Mouse (Mus musculus): ENCODE measurements at regions not wholly inside any gene's neighbourhood (a gene's known extent, or its start where the extent isn't known, plus 50 kb on each side); places are given as distances from the start of the nearest gene placed in this dataset.

- H3K4me1 ChIP-seq: peaks cover 4% of the 10 kb centered on the region; the same call in 1 of the 2 replicates
- H3K36me3 ChIP-seq: no peaks in the 10 kb centered on the region
- no peak overlapping the region for H3K9ac ChIP-seq
- H3K9me3 ChIP-seq (replicated peaks): no peaks in the 10 kb centered on the region
- no peak overlapping the region for H3K4me3 ChIP-seq (replicated peaks)
- no peak overlapping the region for H3K4me2 ChIP-seq
- no peaks in the 10 kb centered on the region for H3K27me3 ChIP-seq
- no peak for ATAC-seq (replicated peaks; ENCODE audit: low FRiP score)
- H3K27ac ChIP-seq: no peak overlapping the region
- 36% methylated on average over 11 of the region's 11 CpGs for WGBS
Observed at GRCm38 (mm10) chr5:106392213-106392612, 65.8 kb downstream of the Barhl2 start.

GRCm38 (mm10) chr5:106386621-106387020 is 71.3 kb downstream of the Barhl2 start:
- H3K4me2 ChIP-seq: no peak overlapping the region
- H3K4me3 ChIP-seq (replicated peaks): no peak overlapping the region
- no peak overlapping the region for H3K9ac ChIP-seq
- no peaks in the 10 kb centered on the region for H3K36me3 ChIP-seq
- no peaks in the 10 kb centered on the region for H3K27me3 ChIP-seq
- ATAC-seq (replicated peaks; ENCODE audit: low FRiP score): no peak
- H3K9me3 ChIP-seq (replicated peaks): no peaks in the 10 kb centered on the region
- H3K4me1 ChIP-seq: 0 out of 2 replicates have a peak, but pooled peaks cover 10% of the 10 kb centered on the region
- H3K27ac ChIP-seq: no peak overlapping the region
- 94% methylated on average over 7 of the region's 7 CpGs for WGBS

- Histone ChIP-seq H3K4me1 (0 out of 2 replicates have a peak, but pooled peaks cover 10% of the 10 kb centered on the region), H3K4me3 (replicated peaks) (no peak overlapping the region), H3K4me2 (no peak overlapping the region), H3K36me3 (no peaks in the 10 kb centered on the region), H3K9ac (no peak overlapping the region), H3K9me3 (replicated peaks) (no peaks in the 10 kb centered on the region), H3K27me3 (no peaks in the 10 kb centered on the region), H3K27ac (no peak overlapping the region)
- no peak for ATAC-seq (replicated peaks; ENCODE audit: low FRiP score)
- WGBS: 83% methylated on average over 8 of the region's 8 CpGs
Observed at GRCm38 (mm10) chr5:106385838-106386237, 72.1 kb downstream of the Barhl2 start.

- no peak for ATAC-seq (replicated peaks; ENCODE audit: low FRiP score)
- no peaks in the 10 kb centered on the region for H3K27me3 ChIP-seq
Observed at GRCm38 (mm10) chr5:106385219-106385618, 72.7 kb downstream of the Barhl2 start.

GRCm38 (mm10) chr5:106384138-106384770 is 73.7 kb downstream of the Barhl2 start:
- 0 out of 2 replicates have a peak, but pooled peaks have one; percentile 15 for ATAC-seq (replicated peaks; ENCODE audit: low FRiP score)
- H3K4me1 ChIP-seq: 0 out of 2 replicates have a peak, but pooled peaks cover 10% of the 10 kb centered on the region
- H3K9ac ChIP-seq: no peak overlapping the region
- 60% methylated on average over 6 of the region's 6 CpGs for WGBS
- H3K27ac ChIP-seq: no peak overlapping the region
- no peaks in the 10 kb centered on the region for H3K36me3 ChIP-seq
- H3K9me3 ChIP-seq (replicated peaks): no peaks in the 10 kb centered on the region
- H3K4me3 ChIP-seq (replicated peaks): no peak overlapping the region
- no peak overlapping the region for H3K4me2 ChIP-seq
- H3K27me3 ChIP-seq: no peaks in the 10 kb centered on the region

More at GRCm38 (mm10) chr5:106385219-106385618, 72.7 kb downstream of the Barhl2 start:
- 0 out of 2 replicates have a peak, but pooled peaks cover 10% of the 10 kb centered on the region for H3K4me1 ChIP-seq
- no peak overlapping the region for H3K9ac ChIP-seq
- no peak overlapping the region for H3K4me3 ChIP-seq (replicated peaks)
- no peaks in the 10 kb centered on the region for H3K36me3 ChIP-seq
- no peaks in the 10 kb centered on the region for H3K9me3 ChIP-seq (replicated peaks)
- no peak overlapping the region for H3K27ac ChIP-seq
- WGBS: 76% methylated on average over 6 of the region's 6 CpGs
- H3K4me2 ChIP-seq: no peak overlapping the region

GRCm38 (mm10) chr5:106381919-106382318 is 76.0 kb downstream of the Barhl2 start:
- H3K36me3 ChIP-seq: no peaks in the 10 kb centered on the region
- H3K9ac ChIP-seq: no peak overlapping the region
- H3K27ac ChIP-seq: no peak overlapping the region
- no peak for ATAC-seq (replicated peaks; ENCODE audit: low FRiP score)
- WGBS: 90% methylated on average over 3 of the region's 3 CpGs
- no peaks in the 10 kb centered on the region for H3K27me3 ChIP-seq
- 0 out of 2 replicates have a peak, but pooled peaks cover 10% of the 10 kb centered on the region for H3K4me1 ChIP-seq
- H3K4me3 ChIP-seq (replicated peaks): no peak overlapping the region
- H3K9me3 ChIP-seq (replicated peaks): no peaks in the 10 kb centered on the region
- H3K4me2 ChIP-seq: no peak overlapping the region

- no peak for ATAC-seq (replicated peaks; ENCODE audit: low FRiP score)
- Histone ChIP-seq H3K9me3 (replicated peaks) (no peaks in the 10 kb centered on the region), H3K4me3 (replicated peaks) (no peak overlapping the region), H3K27me3 (no peaks in the 10 kb centered on the region), H3K4me2 (no peak overlapping the region), H3K27ac (no peak overlapping the region), H3K36me3 (no peaks in the 10 kb centered on the region), H3K9ac (no peak overlapping the region), H3K4me1 (0 out of 2 replicates have a peak, but pooled peaks cover 10% of the 10 kb centered on the region)
- WGBS: 16% methylated on average over 9 of the region's 9 CpGs
Observed at GRCm38 (mm10) chr5:106380631-106381285, 77.2 kb downstream of the Barhl2 start.

GRCm38 (mm10) chr5:106376781-106377525 is 81.0 kb downstream of the Barhl2 start:
- Histone ChIP-seq H3K4me3 (replicated peaks) (no peak overlapping the region), H3K4me1 (no peaks in the 10 kb centered on the region), H3K9ac (no peak overlapping the region), H3K9me3 (replicated peaks) (no peaks in the 10 kb centered on the region), H3K4me2 (no peak overlapping the region), H3K36me3 (no peaks in the 10 kb centered on the region), H3K27me3 (no peaks in the 10 kb centered on the region), H3K27ac (no peak overlapping the region)
- 81% methylated on average over 25 of the region's 25 CpGs for WGBS
- no peak for ATAC-seq (replicated peaks; ENCODE audit: low FRiP score)

GRCm38 (mm10) chr5:106367831-106368230 is 90.1 kb downstream of the Barhl2 start:
- Histone ChIP-seq H3K4me2 (no peak overlapping the region), H3K27me3 (no peaks in the 10 kb centered on the region), H3K36me3 (no peaks in the 10 kb centered on the region), H3K4me1 (no peaks in the 10 kb centered on the region), H3K27ac (no peak overlapping the region), H3K9ac (no peak overlapping the region), H3K9me3 (replicated peaks) (no peaks in the 10 kb centered on the region), H3K4me3 (replicated peaks) (no peak overlapping the region)
- 37% methylated on average over 9 of the region's 9 CpGs for WGBS
- no peak for ATAC-seq (replicated peaks; ENCODE audit: low FRiP score)

GRCm38 (mm10) chr5:106367312-106367711 is 90.7 kb downstream of the Barhl2 start:
- no peaks in the 10 kb centered on the region for H3K4me1 ChIP-seq
- no peak overlapping the region for H3K27ac ChIP-seq
- no peak for ATAC-seq (replicated peaks; ENCODE audit: low FRiP score)
- 59% methylated on average over 5 of the region's 5 CpGs for WGBS
- no peaks in the 10 kb centered on the region for H3K27me3 ChIP-seq
- H3K9ac ChIP-seq: no peak overlapping the region
- no peak overlapping the region for H3K4me2 ChIP-seq
- no peak overlapping the region for H3K4me3 ChIP-seq (replicated peaks)
- no peaks in the 10 kb centered on the region for H3K9me3 ChIP-seq (replicated peaks)
- H3K36me3 ChIP-seq: no peaks in the 10 kb centered on the region

- Histone ChIP-seq H3K27ac (no peak overlapping the region), H3K4me1 (no peaks in the 10 kb centered on the region), H3K9ac (no peak overlapping the region), H3K27me3 (no peaks in the 10 kb centered on the region), H3K36me3 (no peaks in the 10 kb centered on the region), H3K4me2 (no peak overlapping the region), H3K9me3 (replicated peaks) (no peaks in the 10 kb centered on the region), H3K4me3 (replicated peaks) (no peak overlapping the region)
- 79% methylated on average over 7 of the region's 7 CpGs for WGBS
- peak; percentile 9; the same call in 1 of the 2 replicates for ATAC-seq (replicated peaks; ENCODE audit: low FRiP score)
Observed at GRCm38 (mm10) chr5:106366006-106366405, 92.0 kb downstream of the Barhl2 start.

- 50% methylated on average over 8 of the region's 8 CpGs for WGBS
- no peak overlapping the region for H3K9ac ChIP-seq
- no peak overlapping the region for H3K27ac ChIP-seq
- no peak overlapping the region for H3K4me3 ChIP-seq (replicated peaks)
- H3K4me2 ChIP-seq: no peak overlapping the region
- H3K4me1 ChIP-seq: no peaks in the 10 kb centered on the region
- no peaks in the 10 kb centered on the region for H3K9me3 ChIP-seq (replicated peaks)
- H3K36me3 ChIP-seq: no peaks in the 10 kb centered on the region
- no peaks in the 10 kb centered on the region for H3K27me3 ChIP-seq
- ATAC-seq (replicated peaks; ENCODE audit: low FRiP score): no peak
Observed at GRCm38 (mm10) chr5:106365094-106365493, 92.9 kb downstream of the Barhl2 start.

Measured in kidney, embryonic 15.5 days (tissue).